Mouse (Mus musculus): ENCODE measurements around the gene Gdf10.
A peak's percentile ranks its signal among the peaks of the same experiment; 100 is the strongest.

Gene Gdf10

GRCm38 (mm10) chr14:33939117-33939516 is 15.7 kb downstream of the Gdf10 start:
- DNase-seq (ENCODE audit: low spot score in 2 of 2), result peak; percentile 21 to 34

GRCm38 (mm10) chr14:33940739-33941138 is 17.4 kb downstream of the Gdf10 start, which contains the start of gene Gdf2:
Gene Gdf2 (plus strand): TSS chr14:33941039.
- DNase-seq (ENCODE audit: low spot score in 2 of 2), result no peak

GRCm38 (mm10) chr14:33942222-33942621 is 18.8 kb downstream of the Gdf10 start:
- no peak for DNase-seq (ENCODE audit: low spot score in 2 of 2)

- no peak for DNase-seq (ENCODE audit: low spot score in 2 of 2)
Measured at GRCm38 (mm10) chr14:33946125-33946524, 22.7 kb downstream of the Gdf10 start.

GRCm38 (mm10) chr14:33952233-33952981 is 29.0 kb downstream of the Gdf10 start:
- DNase-seq (ENCODE audit: low spot score in 2 of 2), result no peak

- DNase-seq (ENCODE audit: low spot score in 2 of 2), result no peak
Measured at GRCm38 (mm10) chr14:33953761-33954160, 30.4 kb downstream of the Gdf10 start, which contains the start of gene Rbp3. Gene Rbp3 (plus strand): TSS chr14:33954003.

GRCm38 (mm10) chr14:33956055-33956454 is 32.7 kb downstream of the Gdf10 start:
- DNase-seq (ENCODE audit: low spot score in 2 of 2), result no peak

GRCm38 (mm10) chr14:33958186-33958585 is 34.8 kb downstream of the Gdf10 start:
- DNase-seq (ENCODE audit: low spot score in 2 of 2), result no peak

- DNase-seq (ENCODE audit: low spot score in 2 of 2), result no peak
Measured at GRCm38 (mm10) chr14:33958841-33959240, 35.5 kb downstream of the Gdf10 start.

GRCm38 (mm10) chr14:33959341-33959740 is 36.0 kb downstream of the Gdf10 start:
- DNase-seq (ENCODE audit: low spot score in 2 of 2), result peak in 1 of 2 experiments; percentile 32

GRCm38 (mm10) chr14:33965675-33966074 is 42.3 kb downstream of the Gdf10 start:
- no peak for DNase-seq (ENCODE audit: low spot score in 2 of 2)

GRCm38 (mm10) chr14:33972679-33973078 is 49.3 kb downstream of the Gdf10 start:
- no peak for DNase-seq (ENCODE audit: low spot score in 2 of 2)

- DNase-seq (ENCODE audit: low spot score in 2 of 2), result no peak
Measured at GRCm38 (mm10) chr14:33974752-33975151, 51.4 kb downstream of the Gdf10 start.

- no peak for DNase-seq (ENCODE audit: low spot score in 2 of 2)
Measured at GRCm38 (mm10) chr14:33977748-33978147, 54.4 kb downstream of the Gdf10 start.

GRCm38 (mm10) chr14:33978604-33979059 is 55.2 kb downstream of the Gdf10 start, which contains the start of gene Zfp488:
Gene Zfp488 (minus strand): TSS chr14:33978764.
- DNase-seq (ENCODE audit: low spot score in 2 of 2), result no peak

All from right cerebral cortex, postnatal 36 days (tissue).